Mouse (Mus musculus): ENCODE measurements around the gene Rhou. TPM values are rescaled to one million over a fixed set of nuclear protein-coding genes. Genes with fewer than 3 reads are reported as not detected.

Gene Rhou
- total and polyA plus RNA-seq, 2 experiments from 2014 or later = 10.5 to 41.1 TPM

- no peak for TF ChIP-seq CTCF (IDR thresholded peaks at IDR 0.05; ENCODE audit: low read depth)
- H3K4me1 ChIP-seq (ENCODE audit: insufficient read depth) = no peaks in the 10 kb centered on the region
- ATAC-seq (no peak), DNase-seq (no peak)
- no peak overlapping the region for H3K9ac ChIP-seq
- H3K27me3 ChIP-seq (ENCODE audit: insufficient read depth, low read length) = no peaks in the 10 kb centered on the region
- WGBS = 85% methylated on average over 5 of the region's 5 CpGs
- H3K4me2 ChIP-seq (ENCODE audit: low read depth) = no peak overlapping the region
- H3K27ac ChIP-seq (ENCODE audit: low read depth, low read length) = no peak overlapping the region
- no peaks in the 10 kb centered on the region for H3K36me3 ChIP-seq (ENCODE audit: insufficient read depth)
- no peak overlapping the region for H3K4me3 ChIP-seq (ENCODE audit: low read depth, low read length)
- H3K9me3 ChIP-seq (ENCODE audit: low read length) = no peaks in the 10 kb centered on the region
These were observed 56.6 kb downstream of the Rhou start for GRCm38 (mm10) chr8:123710335-123710734.

Other genes starting within 250 kb of the Rhou start
- 0.10 TPM in 1 of 2 replicates, not detected in the other for gene Mc1r, start 246.8 kb upstream of the Rhou start, total RNA-seq (2014; rRNA removed)
- gene Mc1r, start 246.8 kb upstream of the Rhou start, polyA plus RNA-seq (2015; fragmentation: Nextera tagmentation; extraction: Ambion mirVana) = 0.07 and 0.08 TPM in 2 replicates
- gene Tubb3, start 242.5 kb upstream of the Rhou start, total RNA-seq (2014; rRNA removed) = 3,807 and 3,931 TPM in 2 replicates
- gene Tubb3, start 242.5 kb upstream of the Rhou start, polyA plus RNA-seq (2015; fragmentation: Nextera tagmentation; extraction: Ambion mirVana) = 2,045 and 2,116 TPM in 2 replicates
- 35.8 and 41.4 TPM in 2 replicates for gene Def8, start 230.4 kb upstream of the Rhou start, total RNA-seq (2014; rRNA removed)
- 35.0 and 36.4 TPM in 2 replicates for gene Def8, start 230.4 kb upstream of the Rhou start, polyA plus RNA-seq (2015; fragmentation: Nextera tagmentation; extraction: Ambion mirVana)
- gene Afg3l1, start 176.0 kb upstream of the Rhou start, total RNA-seq (2014; rRNA removed) = 14.7 and 20.1 TPM in 2 replicates
- gene Afg3l1, start 176.0 kb upstream of the Rhou start, polyA plus RNA-seq (2015; fragmentation: Nextera tagmentation; extraction: Ambion mirVana) = 32.0 and 40.7 TPM in 2 replicates
- gene Dbndd1, start 138.5 kb upstream of the Rhou start, total RNA-seq (2014; rRNA removed) = 69.5 and 106 TPM in 2 replicates
- 70.8 and 74.5 TPM in 2 replicates for gene Dbndd1, start 138.5 kb upstream of the Rhou start, polyA plus RNA-seq (2015; fragmentation: Nextera tagmentation; extraction: Ambion mirVana)
- gene Gas8, start 135.1 kb upstream of the Rhou start, total RNA-seq (2014; rRNA removed) = 32.7 and 33.7 TPM in 2 replicates
- 46.2 and 51.9 TPM in 2 replicates for gene Gas8, start 135.1 kb upstream of the Rhou start, polyA plus RNA-seq (2015; fragmentation: Nextera tagmentation; extraction: Ambion mirVana)
- 70.9 and 72.8 TPM in 2 replicates for gene Rab4a, start 152.1 kb downstream of the Rhou start, total RNA-seq (2014; rRNA removed)
- 113 and 127 TPM in 2 replicates for gene Rab4a, start 152.1 kb downstream of the Rhou start, polyA plus RNA-seq (2015; fragmentation: Nextera tagmentation; extraction: Ambion mirVana)
- gene Ccsap, start 206.3 kb downstream of the Rhou start, total RNA-seq (2014; rRNA removed) = 19.5 and 21.8 TPM in 2 replicates
- gene Ccsap, start 206.3 kb downstream of the Rhou start, polyA plus RNA-seq (2015; fragmentation: Nextera tagmentation; extraction: Ambion mirVana) = 10.0 and 10.6 TPM in 2 replicates
- gene Acta1, start 240.8 kb downstream of the Rhou start, total RNA-seq (2014; rRNA removed) = 10.5 and 20.1 TPM in 2 replicates
- 17.1 and 20.4 TPM in 2 replicates for gene Acta1, start 240.8 kb downstream of the Rhou start, polyA plus RNA-seq (2015; fragmentation: Nextera tagmentation; extraction: Ambion mirVana)

All from forebrain, postnatal 0 days (tissue).